Mouse (Mus musculus): Measurements from ENCODE around the gene Ccdc13. TPM values are rescaled to one million over a fixed set of nuclear protein-coding genes. Genes with fewer than 3 reads are reported as not detected.

Gene Ccdc13
- total and polyA plus RNA-seq, 3 experiments, result 0.25 TPM; not detected in 2

DNA sequence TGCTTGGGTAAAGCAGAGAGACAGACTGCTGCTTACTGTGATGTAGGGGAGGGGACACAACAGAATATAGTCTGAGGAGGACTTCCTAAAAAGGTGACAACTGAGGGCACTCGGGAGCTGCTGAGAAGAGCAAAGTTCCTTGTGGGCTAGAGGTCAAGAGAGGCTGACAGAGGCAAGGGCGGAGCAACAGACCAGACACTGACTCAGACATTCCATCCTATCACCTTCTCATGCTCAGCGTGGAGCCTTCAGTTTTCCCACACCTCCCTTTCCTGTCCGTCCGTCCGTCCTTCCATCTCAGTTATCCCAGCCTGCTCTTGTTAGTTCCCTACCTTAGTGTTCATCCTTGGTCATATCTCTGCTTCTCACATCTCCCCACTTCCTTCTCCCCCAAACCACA lies 24.1 kb downstream of the Ccdc13 start:
- TF ChIP-seq JUND (conservative IDR thresholded peaks at IDR 0.05; ENCODE audit: low read depth, low read length) (peak; percentile 53; the same call in 1 of the 2 replicates), ZC3H11A (IDR thresholded peaks at IDR 0.05; ENCODE audit: low read depth, low read length) (no peak)
- Histone ChIP-seq H3K9ac (ENCODE audit: insufficient read depth, low read depth) (no peak overlapping the region), H3K4me2 (ENCODE audit: insufficient read depth, low read depth, poor library complexity, severe bottlenecking) (no peak overlapping the region; the same call in 1 of the 2 replicates), H3K4me3 (replicated peaks in 1 of 3; ENCODE audit: low read depth in 2 of 3, low read length in 2 of 3, poor library complexity in 1 of 3) (no peak overlapping the region), H3K27ac (ENCODE audit: insufficient read depth, low read depth) (no peak overlapping the region), H3K36me3 (replicated peaks in 1 of 2; ENCODE audit: control insufficient read depth in 1 of 2, insufficient read depth in 1 of 2, low read length in 1 of 2) (no peaks in the 10 kb centered on the region), H3K9me3 (replicated peaks; ENCODE audit: low read length) (no peaks in the 10 kb centered on the region), H3K4me1 (ENCODE audit: control insufficient read depth in 1 of 2, insufficient read depth in 2 of 2) (0 out of 4 replicates have a peak, but pooled peaks cover 0 to 2% of the 10 kb centered on the region in 2 experiments), H3K27me3 (replicated peaks) (peaks cover 80% of the 10 kb centered on the region), H3K79me2 (replicated peaks; ENCODE audit: control insufficient read depth, extremely low read depth, insufficient read depth, poor library complexity, severe bottlenecking) (no peaks in the 10 kb centered on the region)
- in situ Hi-C loops (cut with MboI; ENCODE audit: low pct_ligation_motif_present, low pct_unique_long_range_greater_than_20kb, low sequenced_read_pairs) (no loop called here), dilution Hi-C loops (cut with MboI; ENCODE audit: extremely low pct_ligation_motif_present, extremely low pct_unique_long_range_greater_than_20kb, low sequenced_read_pairs) (no loop called here)
- DNase-seq (ENCODE audit: extremely low read depth), result no peak

DNA sequence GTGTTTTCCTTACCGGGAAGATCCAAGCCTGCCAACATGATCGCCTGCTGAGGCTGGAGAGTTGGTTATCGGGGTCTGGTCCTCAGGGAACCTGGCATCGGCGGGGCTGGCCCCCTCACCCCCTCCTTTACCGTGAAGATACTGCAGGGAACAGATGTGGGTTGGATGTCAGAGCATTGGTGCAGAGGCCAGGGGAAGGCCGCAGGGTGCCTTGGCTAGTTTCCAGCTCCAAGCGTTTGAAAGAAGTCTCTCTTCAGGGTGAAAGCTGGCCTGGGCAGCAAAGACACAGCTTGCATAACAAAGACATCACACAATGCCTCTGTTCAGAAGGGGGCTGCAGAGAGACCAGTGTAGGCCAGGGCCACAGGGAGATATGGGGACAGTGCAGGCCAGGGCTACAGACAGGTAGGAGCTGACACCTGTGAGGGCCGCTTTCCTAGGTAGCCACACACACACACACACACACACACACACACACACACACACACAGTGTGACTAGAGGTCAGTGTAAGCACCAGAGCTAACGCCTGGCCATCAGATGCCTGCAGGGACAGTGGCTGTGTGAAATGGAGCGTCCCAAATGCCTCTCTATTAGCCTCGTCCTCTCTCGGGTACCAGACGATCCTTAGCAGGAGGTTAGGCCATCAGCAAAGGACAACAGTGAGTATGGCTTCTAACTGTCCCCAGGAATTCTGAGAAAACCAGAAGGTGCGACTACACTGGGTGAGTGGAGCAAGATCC lies 29.0 kb downstream of the Ccdc13 start:
- no peak overlapping the region for H3K27ac ChIP-seq (ENCODE audit: insufficient read depth, low read depth)
- H3K36me3 ChIP-seq (replicated peaks in 1 of 2; ENCODE audit: control insufficient read depth in 1 of 2, insufficient read depth in 1 of 2, low read length in 1 of 2), result no peaks in the 10 kb centered on the region
- DNase-seq (ENCODE audit: extremely low read depth), result no peak
- no peak overlapping the region for H3K4me3 ChIP-seq (replicated peaks in 1 of 3; ENCODE audit: low read depth in 2 of 3, low read length in 2 of 3, poor library complexity in 1 of 3)
- no peaks in the 10 kb centered on the region for H3K4me1 ChIP-seq (ENCODE audit: control insufficient read depth in 1 of 2, insufficient read depth in 2 of 2)
- H3K4me2 ChIP-seq (ENCODE audit: insufficient read depth, low read depth, poor library complexity, severe bottlenecking), result no peak overlapping the region
- H3K9ac ChIP-seq (ENCODE audit: insufficient read depth, low read depth), result no peak overlapping the region
- dilution Hi-C loops (cut with MboI; ENCODE audit: extremely low pct_ligation_motif_present, extremely low pct_unique_long_range_greater_than_20kb, low sequenced_read_pairs), result no loop called here
- H3K79me2 ChIP-seq (replicated peaks; ENCODE audit: control insufficient read depth, extremely low read depth, insufficient read depth, poor library complexity, severe bottlenecking), result no peaks in the 10 kb centered on the region
- TF ChIP-seq SMC3 (IDR thresholded peaks at IDR 0.05; ENCODE audit: low read depth, low read length) (no peak), JUND (conservative IDR thresholded peaks at IDR 0.05; ENCODE audit: low read depth, low read length) (no peak), ETS1 (conservative IDR thresholded peaks at IDR 0.05; ENCODE audit: low read depth, low read length) (no peak), EP300 (IDR thresholded peaks at IDR 0.05; ENCODE audit: low read length) (no peak), JUN (IDR thresholded peaks at IDR 0.05; ENCODE audit: insufficient read depth, low read depth, low read length) (no peak)
- peaks cover 71% of the 10 kb centered on the region for H3K27me3 ChIP-seq (replicated peaks)
- in situ Hi-C loops (cut with MboI; ENCODE audit: low pct_ligation_motif_present, low pct_unique_long_range_greater_than_20kb, low sequenced_read_pairs), result loop anchor here (5.0 kb wide), 1 partner anchor 43 kb away; no protein-coding TSS in a partner anchor
- H3K9me3 ChIP-seq (replicated peaks; ENCODE audit: low read length), result no peaks in the 10 kb centered on the region

DNA sequence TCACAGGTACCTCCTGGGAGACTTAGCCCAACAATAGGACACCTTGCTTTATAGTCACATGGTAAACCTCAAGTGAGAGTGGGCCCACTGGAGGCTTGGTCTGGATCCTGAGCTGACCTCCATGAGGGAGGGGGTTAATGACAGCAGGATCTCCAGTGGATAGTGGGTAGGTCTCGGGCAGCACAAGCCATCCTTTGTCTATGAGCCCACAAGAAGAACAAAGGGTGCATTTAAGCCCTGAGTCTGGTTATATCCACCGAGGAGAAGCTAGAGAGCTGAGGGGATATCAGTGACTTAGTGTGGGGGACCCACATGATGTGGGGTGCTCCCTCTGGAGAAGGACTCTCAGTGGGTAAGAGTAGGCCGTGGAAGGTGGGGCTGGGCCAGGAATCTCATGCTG lies 30.8 kb downstream of the Ccdc13 start:
- dilution Hi-C loops (cut with MboI; ENCODE audit: extremely low pct_ligation_motif_present, extremely low pct_unique_long_range_greater_than_20kb, low sequenced_read_pairs), result no loop called here
- H3K9ac ChIP-seq (ENCODE audit: insufficient read depth, low read depth), result no peak overlapping the region
- no peak for DNase-seq (ENCODE audit: extremely low read depth)
- peaks cover 64% of the 10 kb centered on the region for H3K27me3 ChIP-seq (replicated peaks)
- no peaks in the 10 kb centered on the region for H3K4me1 ChIP-seq (ENCODE audit: control insufficient read depth in 1 of 2, insufficient read depth in 2 of 2)
- no peaks in the 10 kb centered on the region for H3K36me3 ChIP-seq (replicated peaks in 1 of 2; ENCODE audit: control insufficient read depth in 1 of 2, insufficient read depth in 1 of 2, low read length in 1 of 2)
- H3K4me2 ChIP-seq (ENCODE audit: insufficient read depth, low read depth, poor library complexity, severe bottlenecking), result no peak overlapping the region
- in situ Hi-C loops (cut with MboI; ENCODE audit: low pct_ligation_motif_present, low pct_unique_long_range_greater_than_20kb, low sequenced_read_pairs), result no loop called here
- TF ChIP-seq E2F4 (IDR thresholded peaks at IDR 0.05; ENCODE audit: insufficient replicate concordance, low read depth, low read length) (no peak), USF1 (IDR thresholded peaks at IDR 0.05; ENCODE audit: low read depth, low read length) (no peak), MXI1 (IDR thresholded peaks at IDR 0.05; ENCODE audit: low read depth, low read length) (no peak), RCOR1 (conservative IDR thresholded peaks at IDR 0.05; ENCODE audit: low read depth, low read length) (no peak), CHD2 (IDR thresholded peaks at IDR 0.05; ENCODE audit: low read length) (no peak), ZNF384 (IDR thresholded peaks at IDR 0.05; ENCODE audit: low read depth, low read length) (no peak)
- no peak overlapping the region for H3K27ac ChIP-seq (ENCODE audit: insufficient read depth, low read depth)
- no peak overlapping the region for H3K4me3 ChIP-seq (replicated peaks in 1 of 3; ENCODE audit: low read depth in 2 of 3, low read length in 2 of 3, poor library complexity in 1 of 3)
- H3K9me3 ChIP-seq (replicated peaks; ENCODE audit: low read length), result no peaks in the 10 kb centered on the region
- H3K79me2 ChIP-seq (replicated peaks; ENCODE audit: control insufficient read depth, extremely low read depth, insufficient read depth, poor library complexity, severe bottlenecking), result no peaks in the 10 kb centered on the region
